Mouse (Mus musculus) CD8-positive naive resting alpha-beta T cell, adult 57 days (primary cell): ENCODE data around the gene Tmsb15b2. TPM values are rescaled to one million over a fixed set of nuclear protein-coding genes. Genes with fewer than 3 reads are reported as not detected.

ENCODE experiments used
- total RNA-seq: library from RNA; stranded (reverse); gene quantifications from one replicate; pipeline ENCODE4 v1.2.4, GENCODE M21; 2023

Gene Tmsb15b2
- 33.4 TPM for total RNA-seq

GRCm38 (mm10) chrX:136975397-136975796, at the start of gene Tmsb15b2:
TSS of gene Tmsb15b2 (minus strand) at chrX:136975497.

GRCm38 (mm10) chrX:136992978-136993547, 17.8 kb upstream of the Tmsb15b2 start, which contains the start of gene Zcchc18:
TSS of gene Zcchc18 (plus strand) at chrX:136993155.

GRCm38 (mm10) chrX:136976424-136977084, 1.3 kb upstream of the Tmsb15b2 start, which contains the start of the genes Tmsb15l and Tmsb15b1:
TSS of gene Tmsb15l (minus strand) at chrX:136976869.
TSS of gene Tmsb15b1 (minus strand) at chrX:136976874.

GRCm38 (mm10) chrX:136927031-136927430, 48.3 kb downstream of the Tmsb15b2 start, which contains the start of gene H2bfm:
TSS of gene H2bfm (plus strand) at chrX:136927325.

Other genes starting within 250 kb of the Tmsb15b2 start
- 147 TPM for gene Morf4l2, start 231.8 kb downstream of the Tmsb15b2 start, total RNA-seq
- not detected for gene Glra4, start 195.4 kb downstream of the Tmsb15b2 start, total RNA-seq
- gene Plp1, start 152.8 kb downstream of the Tmsb15b2 start, total RNA-seq, result 4.7 TPM
- not detected for gene Rab9b, start 106.7 kb downstream of the Tmsb15b2 start, total RNA-seq
- not detected for gene H2bfm, start 48.2 kb downstream of the Tmsb15b2 start, total RNA-seq
- gene Tmsb15l, start 1.4 kb upstream of the Tmsb15b2 start, total RNA-seq, result not detected
- gene Tmsb15b1, start 1.4 kb upstream of the Tmsb15b2 start, total RNA-seq, result 9.3 TPM
- 4.9 TPM for gene Zcchc18, start 17.7 kb upstream of the Tmsb15b2 start, total RNA-seq
- gene Slc25a53, start 62.8 kb upstream of the Tmsb15b2 start, total RNA-seq, result 35.6 TPM
- gene Fam199x, start 74.1 kb upstream of the Tmsb15b2 start, total RNA-seq, result 7.4 TPM
- not detected for gene Esx1, start 146.6 kb upstream of the Tmsb15b2 start, total RNA-seq